12 mouse cellular contexts compared by ENCODE assay signal in genomic region chr7:132802066-132802465, GRCm38 (mm10). TPM values are rescaled to one million over a fixed set of nuclear protein-coding genes. Genes with fewer than 3 reads are reported as not detected.
DNase-seq lines count a peak whose midpoint lies in the region; ATAC-seq and TF ChIP-seq lines count a peak whose summit lies in the region.
"Had no signal": no experiment of that assay in that cellular context is flagged by ENCODE, and none has a peak within 500 bp of the region (broad histone marks: within the 10 kb centered on the region; RNA-seq: fewer than 3 reads in every experiment).

No protein-coding gene starts in this region.

- peak; percentile 5; the same call in 1 of the 2 replicates for TF ChIP-seq CTCF in gastrocnemius, adult 2 months (IDR thresholded peaks at IDR 0.05)
- no peak for TF ChIP-seq CTCF in heart, postnatal 0 days (IDR thresholded peaks at IDR 0.05; ENCODE audit: low read depth)

- no peak overlapping the region for H3K4me2 ChIP-seq in heart, postnatal 0 days (ENCODE audit: low read depth, low read length)
- H3K4me2 ChIP-seq: limb, embryonic 12.5 days; midbrain, embryonic 13.5 days had no signal

- no peak overlapping the region; the same call in 1 of the 2 replicates for H3K9ac ChIP-seq in heart, postnatal 0 days (replicated peaks; ENCODE audit: low read depth, low read length)
- H3K9ac ChIP-seq: limb, embryonic 12.5 days; midbrain, embryonic 13.5 days had no signal

- no peaks in the 10 kb centered on the region for H3K36me3 ChIP-seq in heart, postnatal 0 days (replicated peaks; ENCODE audit: control insufficient read depth, insufficient read depth, low read length)
- peaks cover 4% of the 10 kb centered on the region; the same call in 1 of the 2 replicates for H3K36me3 ChIP-seq in midbrain, embryonic 10.5 days

- ATAC-seq in activated CD4-positive, CD25-positive, alpha-beta regulatory T cell, adult 4 months, result peak; percentile 17
- no peak for ATAC-seq in heart, postnatal 0 days (ENCODE audit: insufficient read depth, low read depth)
- no peak for ATAC-seq in erythroid progenitor cell, adult 5-6 weeks (replicated peaks; ENCODE audit: low FRiP score, poor library complexity, severe bottlenecking)
- ATAC-seq: midbrain, embryonic 13.5 days had no signal

- intact Hi-C loops in gastrocnemius, adult 2 months (cut with DNase I), result no loop called here

- H3K27ac ChIP-seq in gastrocnemius, adult 2 months, result peak overlapping the region; percentile 98
- peak overlapping the region; percentile 57 for H3K27ac ChIP-seq in heart, postnatal 0 days (ENCODE audit: low read depth)
- H3K27ac ChIP-seq in midbrain, embryonic 10.5 days (replicated peaks), result no peak overlapping the region
- H3K27ac ChIP-seq: midbrain, embryonic 13.5 days had no signal

- no peaks in the 10 kb centered on the region for H3K9me3 ChIP-seq in heart, postnatal 0 days (replicated peaks; ENCODE audit: control insufficient read depth, low read length)
- no peaks in the 10 kb centered on the region for H3K9me3 ChIP-seq in midbrain, embryonic 10.5 days (replicated peaks)
- H3K9me3 ChIP-seq: limb, embryonic 12.5 days; midbrain, embryonic 13.5 days had no signal

- DNase-seq in gastrocnemius, adult 2 months, result peak; percentile 73
- no peak for DNase-seq in gastrocnemius, adult 18-20 months (ENCODE audit: low spot score)
- peak; percentile 40 for DNase-seq in kidney, postnatal 14 days
- DNase-seq in kidney, adult 8-10 months, result no peak
- no peak for DNase-seq in heart, postnatal 0 days (ENCODE audit: low spot score)
- DNase-seq in midbrain, embryonic 10.5 days (ENCODE audit: low spot score), result no peak
- DNase-seq: layer of hippocampus, adult 9-11 months had no signal

- peaks cover 73% of the 10 kb centered on the region for H3K4me1 ChIP-seq in heart, postnatal 0 days (ENCODE audit: control insufficient read depth, insufficient read depth)
- peaks cover 45% of the 10 kb centered on the region for H3K4me1 ChIP-seq in midbrain, embryonic 10.5 days

- no peak overlapping the region; the same call in 1 of the 2 replicates for H3K4me3 ChIP-seq in gastrocnemius, adult 2 months
- no peak overlapping the region for H3K4me3 ChIP-seq in heart, postnatal 0 days (ENCODE audit: low read depth, low read length)
- H3K4me3 ChIP-seq in midbrain, embryonic 10.5 days, result no peak overlapping the region
- H3K4me3 ChIP-seq: erythroblast, embryonic 14.5 days; limb, embryonic 12.5 days; midbrain, embryonic 13.5 days had no signal

- WGBS in heart, postnatal 0 days, result 80% methylated on average over 2 of the region's 2 CpGs
- WGBS in midbrain, embryonic 10.5 days, result 67% methylated on average over 2 of the region's 2 CpGs

- H3K27me3 ChIP-seq in heart, postnatal 0 days (ENCODE audit: control insufficient read depth, insufficient read depth, low read length), result no peaks in the 10 kb centered on the region
- H3K27me3 ChIP-seq in midbrain, embryonic 10.5 days (ENCODE audit: low read depth, poor library complexity, severe bottlenecking), result no peaks in the 10 kb centered on the region
- H3K27me3 ChIP-seq: limb, embryonic 12.5 days; midbrain, embryonic 13.5 days had no signal

- TF ChIP-seq EP300 in heart, postnatal 0 days (IDR thresholded peaks at IDR 0.05; ENCODE audit: low read depth), result no peak

RNA-seq across cellular contexts. Expression of gene Fam53b, which starts 11.6 kb away (rescaled TPM):
- total RNA-seq in gastrocnemius, adult 2 months (2021), result 10 to 100 TPM; 15.3 to 27.4 TPM
- total RNA-seq in gastrocnemius, adult 18-20 months (2021), result 10 to 100 TPM; 25.7 to 30.2 TPM
- polyA plus RNA-seq in activated CD4-positive, CD25-positive, alpha-beta regulatory T cell, adult 4 months (2017; shearing (Covaris generic)), result 10 to 100 TPM; 78.0 to 82.5 TPM
- 18.6 and 28.6 TPM in 2 replicates for total RNA-seq in heart, postnatal 0 days (2014; rRNA removed; ENCODE audit: low replicate concordance)
- 11.4 and 13.1 TPM in 2 replicates for polyA plus RNA-seq in heart, postnatal 0 days (2015; fragmentation: Nextera tagmentation; extraction: Ambion mirVana)
- polyA plus RNA-seq in midbrain, embryonic 10.5 days (2016; fragmentation: Nextera tagmentation; extraction: Ambion mirVana), result 23.1 and 25.0 TPM in 2 replicates
- total RNA-seq in erythroid progenitor cell, adult 5-6 weeks (2015; ENCODE audit: low replicate concordance), result 241 and 246 TPM in 2 replicates
- total RNA-seq in erythroid progenitor cell, adult 5-6 weeks (2017; ENCODE audit: low replicate concordance), result 163 and 208 TPM in 2 replicates

RNA-seq across cellular contexts. Expression of gene Eef1akmt2, which starts 50.4 kb away (rescaled TPM):
- total RNA-seq in gastrocnemius, adult 2 months (2021), result 1 to 10 TPM; 5.9 to 6.2 TPM
- 1 to 10 TPM; 5.8 to 7.6 TPM for total RNA-seq in gastrocnemius, adult 18-20 months (2021)
- 10 to 100 TPM; 59.5 to 60.2 TPM for polyA plus RNA-seq in activated CD4-positive, CD25-positive, alpha-beta regulatory T cell, adult 4 months (2017; shearing (Covaris generic))
- 21.1 and 22.7 TPM in 2 replicates for total RNA-seq in heart, postnatal 0 days (2014; rRNA removed; ENCODE audit: low replicate concordance)
- polyA plus RNA-seq in heart, postnatal 0 days (2015; fragmentation: Nextera tagmentation; extraction: Ambion mirVana), result 29.2 and 32.5 TPM in 2 replicates
- 80.7 and 82.0 TPM in 2 replicates for polyA plus RNA-seq in midbrain, embryonic 10.5 days (2016; fragmentation: Nextera tagmentation; extraction: Ambion mirVana)
- total RNA-seq in erythroid progenitor cell, adult 5-6 weeks (2015; ENCODE audit: low replicate concordance), result 4.7 and 8.0 TPM in 2 replicates
- 13.9 and 21.3 TPM in 2 replicates for total RNA-seq in erythroid progenitor cell, adult 5-6 weeks (2017; ENCODE audit: low replicate concordance)

RNA-seq across cellular contexts. Expression of gene Abraxas2, which starts 57.0 kb away (rescaled TPM):
- 10 to 100 TPM; 24.0 to 24.1 TPM for total RNA-seq in gastrocnemius, adult 2 months (2021)
- 10 to 100 TPM; 25.4 to 25.9 TPM for total RNA-seq in gastrocnemius, adult 18-20 months (2021)
- polyA plus RNA-seq in activated CD4-positive, CD25-positive, alpha-beta regulatory T cell, adult 4 months (2017; shearing (Covaris generic)), result 10 to 100 TPM; 29.6 to 36.5 TPM
- total RNA-seq in heart, postnatal 0 days (2014; rRNA removed; ENCODE audit: low replicate concordance), result 25.7 and 28.9 TPM in 2 replicates
- polyA plus RNA-seq in heart, postnatal 0 days (2015; fragmentation: Nextera tagmentation; extraction: Ambion mirVana), result 23.3 and 24.1 TPM in 2 replicates
- polyA plus RNA-seq in midbrain, embryonic 10.5 days (2016; fragmentation: Nextera tagmentation; extraction: Ambion mirVana), result 36.2 and 36.6 TPM in 2 replicates
- total RNA-seq in erythroid progenitor cell, adult 5-6 weeks (2015; ENCODE audit: low replicate concordance), result 8.6 and 17.2 TPM in 2 replicates
- total RNA-seq in erythroid progenitor cell, adult 5-6 weeks (2017; ENCODE audit: low replicate concordance), result 3.6 and 9.0 TPM in 2 replicates

Comparison
In these comparisons a context has a peak if more than half of its experiments do, and no peak if none do; other contexts are left out.
1. DNase-seq: peak in gastrocnemius, adult 2 months (single experiment) and kidney, postnatal 14 days (single experiment); none in gastrocnemius, adult 18-20 months (single experiment), kidney, adult 8-10 months (0 of 2), heart, postnatal 0 days (single experiment) and midbrain, embryonic 10.5 days (single experiment).